Mouse (Mus musculus): Measurements from ENCODE around the gene Lrrc29. TPM values are rescaled to one million over a fixed set of nuclear protein-coding genes. Genes with fewer than 3 reads are reported as not detected.

The Lrrc29 gene
- polyA plus RNA-seq, 1 experiment from 2014 or later = 1.5 TPM

DNA sequence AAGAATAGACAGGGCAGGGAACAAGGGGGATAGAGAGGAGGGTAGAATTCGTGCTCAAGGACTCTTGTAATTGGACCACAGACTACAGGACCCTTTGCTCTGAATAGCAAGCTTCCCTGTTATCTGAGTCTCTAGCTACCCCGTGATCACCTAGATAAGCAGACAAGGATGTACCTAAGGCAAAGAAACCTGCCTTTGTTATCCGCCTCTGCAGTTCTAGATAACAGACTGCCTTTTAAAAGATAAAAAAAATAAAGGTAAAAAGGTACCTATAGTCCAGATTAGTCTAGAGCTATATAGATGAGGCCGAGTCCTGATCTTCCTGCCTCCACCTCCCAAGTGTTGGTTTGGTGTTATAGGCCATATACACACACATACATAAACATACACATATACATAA is 16.7 kb upstream of the Lrrc29 start:
- WGBS = 85% methylated on average over 4 of the region's 4 CpGs
- ATAC-seq (ENCODE audit: insufficient number of reproducible peaks, insufficient read depth, low FRiP score, low TSS enrichment, low read depth) = no peak
- H3K9ac ChIP-seq (replicated peaks) = no peak overlapping the region
- no peaks in the 10 kb centered on the region for H3K27me3 ChIP-seq
- peaks cover 27% of the 10 kb centered on the region for H3K4me1 ChIP-seq (replicated peaks)
- H3K36me3 ChIP-seq = peaks cover 8% of the 10 kb centered on the region; the same call in 1 of the 2 replicates
- no peak overlapping the region for H3K4me3 ChIP-seq (replicated peaks)
- no peak overlapping the region for H3K27ac ChIP-seq
- H3K9me3 ChIP-seq = no peaks in the 10 kb centered on the region
- H3K4me2 ChIP-seq = no peak overlapping the region

DNA sequence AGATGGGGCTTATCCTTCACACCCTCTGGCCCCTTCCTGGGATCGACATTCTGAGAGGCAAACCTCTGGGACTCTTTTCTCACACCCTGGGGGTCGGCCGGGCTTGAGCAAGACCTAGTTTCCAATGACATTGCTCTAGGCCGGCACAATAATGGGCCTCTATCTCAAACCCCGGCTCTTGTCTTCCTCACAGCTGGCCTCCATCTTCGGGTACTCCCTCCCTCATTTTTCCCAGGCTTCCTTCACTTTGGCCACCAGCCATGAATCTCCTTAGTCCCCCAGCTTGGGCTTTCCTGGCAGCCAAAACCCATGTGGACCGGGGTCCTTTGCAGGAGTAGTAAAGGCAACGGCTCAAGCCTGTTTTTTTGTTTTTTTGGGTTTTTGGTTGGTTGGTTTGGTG is 15.3 kb upstream of the Lrrc29 start:
- H3K9ac ChIP-seq (replicated peaks) = no peak overlapping the region
- H3K4me3 ChIP-seq (replicated peaks) = no peak overlapping the region
- H3K36me3 ChIP-seq = peaks cover 22% of the 10 kb centered on the region
- H3K4me1 ChIP-seq (replicated peaks) = peaks cover 20% of the 10 kb centered on the region
- no peaks in the 10 kb centered on the region for H3K9me3 ChIP-seq
- H3K27ac ChIP-seq = no peak overlapping the region
- no peak overlapping the region for H3K4me2 ChIP-seq
- WGBS = 59% methylated on average over 8 of the region's 8 CpGs
- 0 out of 2 replicates have a peak, but pooled peaks cover 6% of the 10 kb centered on the region for H3K27me3 ChIP-seq
- no peak for ATAC-seq (ENCODE audit: insufficient number of reproducible peaks, insufficient read depth, low FRiP score, low TSS enrichment, low read depth)

DNA sequence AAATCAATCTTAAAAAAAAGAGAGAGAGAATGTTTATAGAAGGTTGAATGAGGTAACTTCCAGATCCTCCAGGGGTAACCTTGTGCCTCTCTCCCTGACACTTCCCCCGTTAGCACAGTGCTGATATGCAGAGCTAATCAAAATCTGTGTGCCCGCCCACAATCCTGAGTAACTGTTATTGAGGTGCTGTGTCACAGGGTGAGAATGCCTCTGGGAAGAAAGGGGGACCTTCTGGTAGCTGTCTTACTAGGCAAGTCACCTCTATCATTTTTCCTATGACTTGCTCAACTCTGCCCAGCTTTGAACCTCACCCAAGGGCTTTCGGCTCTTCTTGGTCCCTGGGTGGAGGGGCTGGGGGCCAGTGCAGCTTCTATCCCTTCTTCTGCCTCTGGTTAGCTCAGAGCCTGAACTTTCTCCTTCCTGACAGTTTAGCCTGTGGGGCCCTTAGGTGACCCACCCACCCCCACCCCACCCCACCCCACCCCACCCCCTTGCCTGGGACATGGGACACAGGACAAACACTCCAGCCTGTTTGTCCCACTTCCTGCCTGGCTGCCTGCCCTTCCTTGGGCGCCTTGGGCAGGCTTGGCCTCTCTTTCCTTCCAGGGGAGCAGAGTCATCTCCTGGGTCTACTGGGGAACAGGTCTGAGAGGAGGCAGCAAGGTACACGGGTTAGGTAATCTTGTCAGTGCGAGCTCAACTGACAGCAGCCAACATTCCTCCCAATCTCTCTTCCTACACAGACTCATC is 14.0 kb upstream of the Lrrc29 start:
- H3K4me3 ChIP-seq (replicated peaks) = no peak overlapping the region
- no peak overlapping the region for H3K27ac ChIP-seq
- no peak overlapping the region for H3K9ac ChIP-seq (replicated peaks)
- peaks cover 6% of the 10 kb centered on the region for H3K4me1 ChIP-seq (replicated peaks)
- 81% methylated on average over 6 of the region's 6 CpGs for WGBS
- H3K27me3 ChIP-seq = 0 out of 2 replicates have a peak, but pooled peaks cover 6% of the 10 kb centered on the region
- no peak for ATAC-seq (ENCODE audit: insufficient number of reproducible peaks, insufficient read depth, low FRiP score, low TSS enrichment, low read depth)
- peaks cover 35% of the 10 kb centered on the region for H3K36me3 ChIP-seq
- no peak overlapping the region for H3K4me2 ChIP-seq
- no peaks in the 10 kb centered on the region for H3K9me3 ChIP-seq

DNA sequence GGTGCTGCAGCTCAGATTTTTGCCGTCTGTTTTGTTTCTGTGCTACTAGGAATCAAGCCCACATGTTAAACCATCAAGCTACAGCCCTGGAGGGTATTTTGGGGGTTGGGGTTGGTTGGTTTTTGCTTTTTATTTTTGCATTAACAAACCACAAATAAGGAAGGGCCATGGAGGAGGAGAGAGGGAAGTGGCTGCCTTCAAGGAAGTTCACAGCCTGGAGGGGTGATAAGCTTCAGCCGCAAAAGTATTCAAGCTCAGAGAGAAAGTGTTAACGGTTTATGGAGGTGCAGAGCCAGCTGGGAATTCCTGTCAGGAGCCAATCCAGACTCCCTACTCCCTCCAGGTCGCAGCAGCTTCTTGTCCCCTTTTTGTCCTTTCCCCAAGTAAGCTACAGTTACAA is 12.9 kb upstream of the Lrrc29 start:
- 0 out of 2 replicates have a peak, but pooled peaks cover 6% of the 10 kb centered on the region for H3K27me3 ChIP-seq
- H3K27ac ChIP-seq = peak overlapping the region; percentile 66; the same call in 1 of the 2 replicates
- no peak overlapping the region for H3K4me3 ChIP-seq (replicated peaks)
- 0 out of 2 replicates have a peak, but pooled peaks cover 6% of the 10 kb centered on the region for H3K4me1 ChIP-seq (replicated peaks)
- H3K9me3 ChIP-seq = no peaks in the 10 kb centered on the region
- WGBS = 16% methylated on average over 4 of the region's 4 CpGs
- peaks cover 46% of the 10 kb centered on the region for H3K36me3 ChIP-seq
- peak overlapping the region; percentile 34; the same call in 1 of the 2 replicates for H3K9ac ChIP-seq (replicated peaks)
- no peak for ATAC-seq (ENCODE audit: insufficient number of reproducible peaks, insufficient read depth, low FRiP score, low TSS enrichment, low read depth)
- H3K4me2 ChIP-seq = no peak overlapping the region

DNA sequence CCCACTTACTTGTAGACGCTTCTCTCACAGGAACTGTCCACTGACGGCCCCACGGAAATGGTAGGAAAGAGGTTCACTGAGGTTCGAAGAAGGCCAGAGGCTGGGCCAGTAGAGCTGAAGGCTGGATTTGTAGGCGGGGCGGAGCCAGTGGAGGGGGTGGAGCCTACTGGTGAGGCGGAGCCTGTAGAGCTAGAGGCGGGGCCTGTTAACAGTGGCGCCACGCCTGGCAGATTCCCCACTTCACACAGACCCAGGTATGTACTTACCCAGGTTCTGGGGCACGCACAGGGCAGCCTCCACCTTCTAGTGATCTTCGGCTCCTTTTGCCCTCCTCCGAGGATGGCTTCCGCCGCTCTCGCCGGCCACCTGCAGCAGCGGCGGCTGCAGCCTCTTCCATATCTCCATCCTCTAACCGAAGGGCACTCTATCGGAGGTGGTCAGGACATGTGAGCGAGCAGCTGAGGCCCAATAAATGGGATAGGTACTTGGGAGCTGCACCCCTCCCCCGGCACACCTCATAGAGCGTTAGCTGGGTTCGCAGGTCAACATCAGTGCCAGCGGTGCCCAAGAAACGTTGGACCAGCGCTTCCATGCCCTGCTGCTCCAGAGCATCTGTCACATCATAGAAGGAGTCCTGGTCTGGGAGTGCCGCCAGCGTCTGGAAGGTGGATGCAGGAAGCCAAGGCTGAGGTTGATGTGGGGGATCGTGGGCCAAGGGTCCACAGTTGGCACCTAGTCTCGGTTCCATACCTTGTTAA is 10.5 kb upstream of the Lrrc29 start:
- H3K9ac ChIP-seq (replicated peaks) = no peak overlapping the region
- WGBS = 42% methylated on average over 32 of the region's 32 CpGs
- no peak overlapping the region for H3K27ac ChIP-seq
- H3K9me3 ChIP-seq = no peaks in the 10 kb centered on the region
- H3K4me3 ChIP-seq (replicated peaks) = no peak overlapping the region
- peaks cover 71% of the 10 kb centered on the region for H3K36me3 ChIP-seq
- 0 out of 2 replicates have a peak, but pooled peaks cover 6% of the 10 kb centered on the region for H3K4me1 ChIP-seq (replicated peaks)
- 0 out of 2 replicates have a peak, but pooled peaks cover 6% of the 10 kb centered on the region for H3K27me3 ChIP-seq
- no peak overlapping the region for H3K4me2 ChIP-seq
- 0 out of 2 replicates have a peak, but pooled peaks have one; percentile 10 for ATAC-seq (ENCODE audit: insufficient number of reproducible peaks, insufficient read depth, low FRiP score, low TSS enrichment, low read depth)

DNA sequence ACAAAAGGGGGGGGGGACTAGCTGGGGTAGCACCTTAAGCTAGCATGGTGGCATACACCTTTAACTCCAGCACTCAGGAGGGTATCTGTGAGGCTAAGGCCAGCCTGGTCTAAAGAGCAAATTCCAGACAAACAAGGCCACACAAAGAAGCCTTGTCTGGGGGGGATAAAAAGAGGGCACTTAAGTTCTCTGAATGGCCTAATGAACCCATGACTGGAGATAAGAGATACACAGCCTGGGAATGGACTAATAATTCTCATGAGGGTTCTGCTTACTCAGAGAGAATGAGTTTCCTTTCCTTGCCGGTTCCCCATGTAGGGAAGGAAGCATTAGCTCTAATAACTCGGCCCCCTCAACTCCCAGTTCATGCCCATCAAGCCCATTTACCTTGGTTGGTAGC is 6.4 kb upstream of the Lrrc29 start:
- WGBS = 85% methylated on average over 2 of the region's 2 CpGs
- Histone ChIP-seq H3K9me3 (no peaks in the 10 kb centered on the region), H3K4me1 (replicated peaks) (peaks cover under 1% of the 10 kb centered on the region), H3K9ac (replicated peaks) (no peak overlapping the region), H3K4me3 (replicated peaks) (no peak overlapping the region), H3K4me2 (no peak overlapping the region), H3K36me3 (peaks cover 98% of the 10 kb centered on the region), H3K27ac (no peak overlapping the region), H3K27me3 (0 out of 2 replicates have a peak, but pooled peaks cover 6% of the 10 kb centered on the region)
- ATAC-seq (ENCODE audit: insufficient number of reproducible peaks, insufficient read depth, low FRiP score, low TSS enrichment, low read depth) = no peak

DNA sequence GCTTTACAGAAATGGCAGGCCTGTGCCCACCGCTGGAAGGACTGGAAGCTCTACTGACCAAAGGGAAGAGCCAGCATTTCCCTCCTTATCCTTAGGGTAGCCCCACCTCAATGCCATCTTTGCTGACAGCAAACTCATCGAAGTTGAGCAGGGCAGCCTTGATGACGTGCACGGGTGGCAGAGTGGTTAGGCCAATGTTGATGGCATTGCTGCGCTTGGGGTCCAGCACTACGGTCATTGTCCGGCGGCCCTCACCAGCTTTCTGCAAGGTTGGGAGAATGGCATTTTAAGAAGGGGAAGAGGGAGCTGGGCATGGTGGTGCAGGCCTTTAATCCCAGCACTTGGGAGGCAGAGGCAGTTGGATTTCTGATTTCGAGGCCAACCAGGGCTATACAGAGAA is 5.9 kb upstream of the Lrrc29 start:
- no peak overlapping the region for H3K27ac ChIP-seq
- no peaks in the 10 kb centered on the region for H3K9me3 ChIP-seq
- no peak for ATAC-seq (ENCODE audit: insufficient number of reproducible peaks, insufficient read depth, low FRiP score, low TSS enrichment, low read depth)
- no peak overlapping the region for H3K4me3 ChIP-seq (replicated peaks)
- peaks cover 92% of the 10 kb centered on the region for H3K36me3 ChIP-seq
- peaks cover 7% of the 10 kb centered on the region for H3K4me1 ChIP-seq (replicated peaks)
- 0 out of 2 replicates have a peak, but pooled peaks cover 3% of the 10 kb centered on the region for H3K27me3 ChIP-seq
- no peak overlapping the region for H3K4me2 ChIP-seq
- 94% methylated on average over 9 of the region's 9 CpGs for WGBS
- H3K9ac ChIP-seq (replicated peaks) = no peak overlapping the region

DNA sequence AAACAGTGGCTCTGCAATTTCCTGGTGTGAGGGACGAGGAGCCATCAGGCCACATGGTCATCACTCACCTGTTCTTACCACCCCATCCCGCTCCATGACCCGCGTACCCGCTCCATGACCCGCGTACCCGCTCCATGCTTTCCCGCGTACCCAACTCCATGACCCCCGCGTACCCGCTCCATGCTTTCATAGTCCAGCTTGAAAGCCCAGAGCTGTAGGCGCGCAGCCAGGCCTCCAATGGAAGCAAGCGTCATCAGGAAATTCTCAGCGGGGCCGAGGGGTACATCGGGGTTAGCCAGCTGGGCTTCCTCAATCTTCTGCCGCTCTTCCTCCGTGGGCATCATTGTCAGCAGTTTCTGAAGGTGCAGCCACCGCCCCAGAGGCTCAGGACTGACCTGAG is 5.4 kb upstream of the Lrrc29 start:
- no peak for ATAC-seq (ENCODE audit: insufficient number of reproducible peaks, insufficient read depth, low FRiP score, low TSS enrichment, low read depth)
- Histone ChIP-seq H3K4me1 (replicated peaks) (peaks cover 9% of the 10 kb centered on the region), H3K9ac (replicated peaks) (no peak overlapping the region), H3K36me3 (peaks cover 88% of the 10 kb centered on the region), H3K4me2 (no peak overlapping the region), H3K27me3 (no peaks in the 10 kb centered on the region), H3K4me3 (replicated peaks) (no peak overlapping the region), H3K9me3 (no peaks in the 10 kb centered on the region), H3K27ac (no peak overlapping the region)
- WGBS = 93% methylated on average over 22 of the region's 22 CpGs

DNA sequence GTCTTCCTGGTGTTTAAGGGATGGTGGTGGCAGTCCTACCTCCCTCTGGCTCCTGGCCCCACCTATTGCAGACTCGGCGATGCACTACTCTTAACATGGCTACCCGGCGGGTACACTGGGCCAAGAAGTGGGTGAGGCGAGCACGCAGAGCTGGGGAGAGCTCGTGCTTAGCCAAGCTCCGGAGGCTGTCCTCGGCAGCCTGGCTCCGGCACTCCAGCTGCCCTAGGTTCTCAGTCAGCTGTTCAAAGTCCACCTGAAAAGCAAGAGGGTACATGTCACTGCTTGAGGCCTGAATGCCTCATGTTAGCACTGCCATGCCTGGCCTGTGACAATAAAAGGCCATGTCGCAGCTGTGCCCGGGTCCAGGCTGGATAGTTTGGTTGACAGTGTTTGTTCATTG is 4.2 kb upstream of the Lrrc29 start:
- H3K4me2 ChIP-seq = no peak overlapping the region
- H3K9me3 ChIP-seq = no peaks in the 10 kb centered on the region
- no peak for ATAC-seq (ENCODE audit: insufficient number of reproducible peaks, insufficient read depth, low FRiP score, low TSS enrichment, low read depth)
- no peak overlapping the region for H3K9ac ChIP-seq (replicated peaks)
- peaks cover 13% of the 10 kb centered on the region for H3K4me1 ChIP-seq (replicated peaks)
- WGBS = 92% methylated on average over 12 of the region's 12 CpGs
- H3K27ac ChIP-seq = no peak overlapping the region
- H3K36me3 ChIP-seq = peaks cover 76% of the 10 kb centered on the region
- no peaks in the 10 kb centered on the region for H3K27me3 ChIP-seq
- no peak overlapping the region for H3K4me3 ChIP-seq (replicated peaks)

DNA sequence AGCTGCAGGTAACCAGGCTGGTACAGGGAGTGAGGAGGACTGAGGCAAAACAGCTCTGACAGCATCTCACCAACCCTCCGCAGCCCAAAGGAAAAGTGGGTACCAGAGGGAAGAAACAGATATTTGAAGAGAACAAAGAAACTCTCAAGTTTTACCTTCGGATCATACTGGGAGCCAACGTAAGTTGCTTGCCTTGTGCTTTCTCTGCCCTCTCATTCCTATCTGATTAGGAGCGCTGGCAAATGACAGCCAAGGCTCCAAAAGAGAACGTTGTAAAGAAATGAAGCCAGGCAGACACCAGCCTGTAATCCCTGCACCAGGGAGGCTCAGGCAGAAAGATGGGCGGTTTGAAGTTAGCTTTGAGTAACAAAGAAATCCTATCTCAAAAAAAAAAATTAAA is 890 bp upstream of the Lrrc29 start:
- Histone ChIP-seq H3K4me3 (replicated peaks) (peak overlapping the region; percentile 75), H3K4me1 (replicated peaks) (peaks cover 19% of the 10 kb centered on the region), H3K27ac (peak overlapping the region; percentile 82; the same call in 1 of the 2 replicates), H3K27me3 (no peaks in the 10 kb centered on the region), H3K9me3 (no peaks in the 10 kb centered on the region), H3K9ac (replicated peaks) (peak overlapping the region; percentile 82), H3K36me3 (peaks cover 59% of the 10 kb centered on the region), H3K4me2 (peak overlapping the region; percentile 76)
- 42% methylated on average over 6 of the region's 6 CpGs for WGBS
- ATAC-seq (ENCODE audit: insufficient number of reproducible peaks, insufficient read depth, low FRiP score, low TSS enrichment, low read depth) = no peak

DNA sequence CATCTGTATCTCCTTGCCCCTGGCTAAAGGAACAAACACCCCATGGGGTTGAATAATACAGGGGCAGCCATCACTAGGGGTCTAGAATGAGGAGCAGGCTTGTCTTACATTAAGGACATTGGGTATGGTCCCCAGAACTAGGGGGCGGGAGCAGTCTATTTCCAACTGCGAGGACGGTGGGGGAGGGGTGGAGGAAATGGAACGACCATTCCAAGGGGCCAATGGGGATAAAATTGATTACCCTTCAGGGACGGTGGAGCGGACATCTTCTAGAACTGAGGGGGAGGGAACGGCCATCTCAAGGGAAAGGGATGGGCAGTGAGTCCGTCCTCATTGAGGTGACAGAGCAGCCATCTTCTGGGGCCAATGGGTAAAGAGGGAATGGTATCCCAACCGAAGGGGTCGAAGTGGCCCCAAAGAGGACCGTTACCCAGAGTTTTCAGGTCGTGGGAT is 411 bp downstream of the Lrrc29 start:
- peak; percentile 58 for ATAC-seq (ENCODE audit: insufficient number of reproducible peaks, insufficient read depth, low FRiP score, low TSS enrichment, low read depth)
- Histone ChIP-seq H3K27ac (peak overlapping the region; percentile 73; the same call in 1 of the 2 replicates), H3K9me3 (no peaks in the 10 kb centered on the region), H3K4me1 (replicated peaks) (peaks cover 19% of the 10 kb centered on the region), H3K27me3 (no peaks in the 10 kb centered on the region), H3K4me3 (replicated peaks) (peak overlapping the region; percentile 75), H3K9ac (replicated peaks) (peak overlapping the region; percentile 82), H3K36me3 (peaks cover 46% of the 10 kb centered on the region), H3K4me2 (peak overlapping the region; percentile 76)
- WGBS = under 1% methylated on average over 12 of the region's 12 CpGs
